Mouse (Mus musculus): ENCODE data around the gene Iqce. TPM values are rescaled to one million over a fixed set of nuclear protein-coding genes. Genes with fewer than 3 reads are reported as not detected.

The Iqce gene
- polyA plus RNA-seq, 1 experiment from 2014 or later, result 26.3 TPM

DNA sequence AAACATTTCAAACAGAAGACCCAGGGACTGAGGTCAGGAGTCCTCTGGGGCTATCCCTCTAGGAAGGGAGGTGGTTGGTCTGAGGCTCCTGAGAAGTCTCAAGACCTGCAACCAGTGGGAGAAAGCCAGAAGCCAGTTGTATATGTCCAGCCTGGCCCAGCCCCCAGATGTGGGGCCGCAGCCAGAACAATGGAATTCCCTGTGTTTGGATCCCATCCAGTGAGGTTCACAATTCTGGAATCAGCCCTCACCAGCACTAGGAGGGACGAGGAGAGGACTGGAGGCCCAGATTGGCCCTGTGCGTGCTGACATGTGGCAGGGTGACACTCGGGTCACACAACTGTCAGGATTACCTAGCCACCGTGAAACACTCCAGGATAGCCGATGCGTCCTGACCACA lies 49.6 kb downstream of the Iqce start:
- Histone ChIP-seq H3K27me3 (no peaks in the 10 kb centered on the region), H3K4me1 (replicated peaks) (peaks cover 30% of the 10 kb centered on the region), H3K36me3 (no peaks in the 10 kb centered on the region), H3K9ac (no peak overlapping the region), H3K27ac (no peak overlapping the region), H3K9me3 (no peaks in the 10 kb centered on the region), H3K4me2 (no peak overlapping the region), H3K4me3 (no peak overlapping the region)
- ATAC-seq (ENCODE audit: low FRiP score), result no peak
- 77% methylated on average over 7 of the region's 7 CpGs for WGBS

DNA sequence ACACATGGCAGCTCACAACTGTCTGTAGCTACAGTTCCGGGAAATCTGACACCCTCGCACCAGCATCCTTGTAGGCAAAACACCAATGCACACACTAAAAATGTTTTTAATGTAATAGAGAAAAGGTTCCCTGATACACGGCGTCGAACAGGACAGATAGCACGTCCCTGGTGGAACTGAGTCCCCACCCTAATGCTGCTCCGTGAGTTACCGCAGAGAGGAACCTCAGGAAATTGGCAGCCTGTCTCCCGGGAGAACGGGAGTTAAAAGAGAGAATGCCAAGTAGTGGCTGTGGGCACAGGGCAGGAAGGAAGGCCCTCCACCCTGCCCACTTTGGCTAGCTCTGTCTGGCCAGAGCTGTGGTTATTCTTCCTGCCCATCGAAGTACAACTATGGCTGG lies 50.9 kb downstream of the Iqce start:
- no peak for ATAC-seq (ENCODE audit: low FRiP score)
- WGBS, result 77% methylated on average over 11 of the region's 11 CpGs
- H3K9ac ChIP-seq, result no peak overlapping the region
- H3K27ac ChIP-seq, result no peak overlapping the region
- H3K36me3 ChIP-seq, result 0 out of 2 replicates have a peak, but pooled peaks cover 2% of the 10 kb centered on the region
- H3K27me3 ChIP-seq, result no peaks in the 10 kb centered on the region
- H3K4me2 ChIP-seq, result no peak overlapping the region
- H3K4me1 ChIP-seq (replicated peaks), result peaks cover 42% of the 10 kb centered on the region
- no peak overlapping the region for H3K4me3 ChIP-seq
- no peaks in the 10 kb centered on the region for H3K9me3 ChIP-seq

DNA sequence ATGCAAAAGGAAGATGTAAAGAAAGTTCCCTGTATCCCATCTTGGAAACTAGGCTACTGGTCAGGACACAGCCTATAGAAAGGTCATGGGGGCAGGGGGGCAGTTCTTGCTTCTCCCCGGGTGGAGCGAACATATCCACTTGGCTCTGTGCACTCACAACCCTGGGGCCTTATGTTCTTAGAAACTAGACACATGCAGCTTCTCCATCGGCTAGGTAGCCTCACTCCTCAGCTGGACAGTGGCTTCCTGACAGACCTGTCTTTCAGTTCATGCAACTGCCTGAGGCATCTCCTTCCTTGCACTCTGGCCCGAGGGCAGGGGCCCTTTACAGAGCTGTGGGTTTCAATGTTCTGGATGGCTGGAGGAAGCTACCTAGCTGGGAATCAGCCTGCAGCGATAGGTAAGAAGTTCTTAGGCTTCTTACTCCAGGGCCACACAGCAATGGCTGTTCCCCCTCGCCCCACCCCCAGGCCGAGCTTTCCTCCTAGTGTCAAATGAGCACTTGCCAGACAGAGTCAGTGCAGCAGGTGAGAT lies 52.2 kb downstream of the Iqce start:
- peak overlapping the region; percentile 87 for H3K4me3 ChIP-seq
- peak overlapping the region; percentile 54 for H3K4me2 ChIP-seq
- no peak for ATAC-seq (ENCODE audit: low FRiP score)
- H3K27ac ChIP-seq, result peak overlapping the region; percentile 95
- peaks cover 55% of the 10 kb centered on the region for H3K4me1 ChIP-seq (replicated peaks)
- H3K36me3 ChIP-seq, result peaks cover 12% of the 10 kb centered on the region
- H3K9me3 ChIP-seq, result no peaks in the 10 kb centered on the region
- peak overlapping the region; percentile 55 for H3K9ac ChIP-seq
- H3K27me3 ChIP-seq, result no peaks in the 10 kb centered on the region
- WGBS, result 72% methylated on average over 7 of the region's 7 CpGs

DNA sequence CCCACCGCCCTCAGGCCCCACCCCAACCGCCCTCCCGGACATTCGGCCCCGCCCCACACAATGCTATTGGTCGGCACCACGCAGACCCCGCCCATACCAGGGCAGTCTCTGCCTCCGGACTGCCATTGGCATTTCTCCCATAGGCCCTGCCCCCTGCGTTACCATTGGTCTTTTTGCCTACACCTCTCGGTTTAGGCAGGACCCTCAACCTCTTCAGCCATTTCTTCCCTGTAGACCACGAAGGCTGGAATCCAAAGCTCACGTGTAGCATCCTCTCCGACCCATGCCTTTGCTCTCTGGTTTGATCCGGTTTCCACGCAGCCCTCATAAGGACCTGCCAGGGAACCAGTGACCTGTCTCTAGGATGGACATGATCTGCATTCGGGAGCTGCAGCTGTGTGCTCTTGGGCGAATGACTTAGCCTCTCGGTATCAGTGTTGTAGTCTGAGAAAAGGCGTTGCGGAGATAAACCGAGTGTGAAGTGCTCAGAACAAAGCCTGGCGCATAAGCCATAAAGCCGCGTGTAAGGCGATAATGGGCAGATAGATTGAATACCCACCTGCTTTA lies 53.0 kb downstream of the Iqce start:
- Histone ChIP-seq H3K27me3 (no peaks in the 10 kb centered on the region), H3K4me3 (peak overlapping the region; percentile 87), H3K9ac (peak overlapping the region; percentile 55), H3K27ac (peak overlapping the region; percentile 95), H3K4me1 (replicated peaks) (peaks cover 63% of the 10 kb centered on the region), H3K36me3 (peaks cover 15% of the 10 kb centered on the region), H3K4me2 (peak overlapping the region; percentile 54), H3K9me3 (no peaks in the 10 kb centered on the region)
- peak; percentile 93 for ATAC-seq (ENCODE audit: low FRiP score)
- WGBS, result 4% methylated on average over 25 of the region's 26 CpGs

DNA sequence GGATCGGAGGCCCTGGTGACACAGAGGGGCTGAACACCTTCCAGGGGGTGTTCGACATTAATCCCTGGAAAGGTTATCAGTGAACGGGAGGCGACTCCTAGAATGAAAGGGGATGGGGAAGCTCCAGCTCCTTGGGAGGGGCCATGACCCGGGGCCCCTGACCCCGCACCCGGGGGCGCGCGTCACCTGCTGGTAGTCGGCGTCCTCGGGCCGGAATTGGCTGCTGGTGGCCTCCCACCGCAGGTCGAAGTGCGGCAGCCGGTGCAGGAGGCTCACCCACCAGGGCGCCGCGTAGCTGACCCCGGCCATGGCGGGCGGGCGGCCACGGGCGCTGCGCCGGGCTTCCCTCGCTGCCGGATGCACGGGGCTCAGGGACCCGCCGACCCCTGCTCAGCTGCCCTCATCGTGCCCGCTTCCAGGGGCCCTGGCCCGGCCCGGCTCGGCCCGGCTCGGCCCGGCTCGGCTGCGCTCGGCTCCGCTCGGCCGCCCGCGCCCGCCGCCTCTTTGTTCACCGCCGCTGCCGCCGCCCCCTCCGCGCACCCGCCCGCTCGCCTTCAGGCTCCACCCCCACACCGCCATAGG lies 53.6 kb downstream of the Iqce start, which contains the start of gene Ttyh3:
Gene Ttyh3, minus strand, starts transcription at position 513 of the 582 bp plus-strand sequence.
- WGBS, result 0% methylated on average over 48 of the region's 62 CpGs
- Histone ChIP-seq H3K27me3 (no peaks in the 10 kb centered on the region), H3K4me2 (peak within 1 kb of the TSS; percentile 100), H3K9me3 (no peaks in the 10 kb centered on the region), H3K9ac (peak within 1 kb of the TSS; percentile 100), H3K4me1 (replicated peaks) (peaks cover 68% of the 10 kb centered on the region), H3K27ac (peak within 1 kb of the TSS; percentile 95), H3K36me3 (peaks cover 21% of the 10 kb centered on the region), H3K4me3 (peak within 1 kb of the TSS; percentile 87)
- no peak for ATAC-seq (ENCODE audit: low FRiP score)

DNA sequence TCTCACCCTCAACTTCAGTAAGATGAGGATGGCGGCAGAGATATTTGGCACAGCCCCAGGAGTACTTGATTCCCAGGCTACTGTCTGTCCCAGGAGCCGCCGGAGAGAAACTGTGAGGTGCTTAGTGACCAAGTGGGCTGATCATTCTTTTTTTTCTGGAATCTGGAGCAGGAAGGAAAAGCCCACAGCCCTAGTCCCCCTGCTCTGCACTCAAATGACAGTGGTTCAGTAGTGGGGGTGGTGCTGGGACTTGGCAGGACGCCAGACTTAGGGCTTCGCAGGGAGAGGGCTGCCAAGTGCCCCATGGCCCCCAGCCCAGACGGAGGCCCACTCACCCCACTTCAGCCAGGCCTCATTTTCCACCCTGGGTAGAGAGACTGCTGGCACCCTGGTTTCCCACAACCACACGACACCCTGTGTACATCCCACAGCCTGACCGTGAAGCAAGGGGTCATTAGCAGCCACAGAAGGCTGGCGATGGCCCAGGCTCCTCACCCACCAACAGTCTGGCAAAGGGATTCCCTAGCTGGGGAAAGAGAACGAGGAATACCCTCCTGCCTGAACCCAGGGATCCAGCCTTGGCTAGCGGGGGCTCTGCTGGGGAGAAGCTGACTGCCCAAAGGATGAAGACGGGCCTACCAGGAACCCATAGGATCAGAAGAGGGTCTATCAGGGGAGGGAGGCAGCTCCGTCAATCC lies 54.2 kb downstream of the Iqce start:
- 3% methylated on average over 13 of the region's 13 CpGs for WGBS
- Histone ChIP-seq H3K27me3 (no peaks in the 10 kb centered on the region), H3K9ac (peak overlapping the region; percentile 100), H3K9me3 (no peaks in the 10 kb centered on the region), H3K27ac (peak overlapping the region; percentile 95), H3K4me3 (peak overlapping the region; percentile 87), H3K4me2 (peak overlapping the region; percentile 100), H3K36me3 (peaks cover 24% of the 10 kb centered on the region), H3K4me1 (replicated peaks) (peaks cover 74% of the 10 kb centered on the region)
- peak; percentile 18 for ATAC-seq (ENCODE audit: low FRiP score)

DNA sequence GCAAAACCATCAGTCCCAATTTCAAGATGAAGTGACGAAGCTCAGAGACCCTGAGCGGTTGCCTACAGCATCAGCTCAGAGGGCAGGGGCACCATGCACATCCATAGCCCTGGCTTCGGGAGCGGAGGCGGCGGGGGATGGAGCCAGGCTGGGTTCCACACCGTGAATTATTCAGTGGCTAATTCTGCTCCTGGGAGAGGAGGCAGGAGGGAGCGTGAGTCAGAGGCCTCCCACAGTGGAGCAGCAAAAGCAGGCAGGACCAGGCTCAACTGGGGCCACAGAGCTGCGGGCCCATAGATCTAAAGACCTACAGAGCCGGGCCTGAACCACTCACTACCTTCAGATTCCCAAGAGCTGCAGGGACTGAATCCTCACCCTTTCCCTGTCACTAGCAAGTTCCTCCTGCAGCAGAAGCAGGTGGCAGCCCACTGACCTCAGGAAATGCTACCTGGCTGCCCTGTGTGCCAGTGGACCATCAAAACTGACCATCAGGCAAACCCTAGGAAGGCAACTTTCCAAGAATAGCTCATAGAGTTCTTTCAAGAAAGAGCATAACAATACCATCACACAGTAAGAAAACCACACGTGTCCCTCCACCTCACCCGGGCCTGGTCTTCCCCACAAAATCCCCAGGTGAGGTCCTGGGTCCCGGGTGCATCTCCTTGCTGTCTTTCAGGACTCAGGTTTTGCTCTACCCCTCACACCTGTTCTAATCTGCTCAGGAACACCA lies 55.0 kb downstream of the Iqce start:
- Histone ChIP-seq H3K4me1 (replicated peaks) (peaks cover 74% of the 10 kb centered on the region), H3K9ac (peak overlapping the region; percentile 100), H3K4me3 (peak overlapping the region; percentile 87), H3K27me3 (no peaks in the 10 kb centered on the region), H3K4me2 (peak overlapping the region; percentile 100), H3K36me3 (peaks cover 24% of the 10 kb centered on the region), H3K9me3 (no peaks in the 10 kb centered on the region), H3K27ac (peak overlapping the region; percentile 95)
- WGBS, result 27% methylated on average over 13 of the region's 13 CpGs
- ATAC-seq (ENCODE audit: low FRiP score), result no peak

DNA sequence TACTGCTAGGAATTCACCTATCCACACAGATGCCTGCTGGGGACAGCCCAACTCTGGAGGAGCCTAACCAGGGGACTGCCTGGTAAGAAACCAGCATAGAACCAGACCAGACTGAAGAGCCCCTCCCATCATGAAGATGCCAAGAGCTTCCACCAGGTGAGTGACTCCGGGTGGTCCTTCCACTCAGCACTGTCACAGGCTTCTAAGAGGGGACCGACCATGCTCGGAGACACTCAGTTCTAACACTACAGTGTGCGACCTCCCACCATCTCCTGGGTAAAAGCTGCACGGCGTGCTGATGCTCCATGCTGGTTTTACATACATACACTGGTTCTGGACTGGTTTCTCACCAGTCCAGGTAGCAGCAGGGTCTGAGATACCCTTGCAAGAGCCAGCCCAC lies 56.0 kb downstream of the Iqce start:
- Histone ChIP-seq H3K36me3 (peaks cover 24% of the 10 kb centered on the region), H3K9me3 (no peaks in the 10 kb centered on the region), H3K27ac (peak overlapping the region; percentile 74), H3K27me3 (no peaks in the 10 kb centered on the region), H3K4me2 (peak overlapping the region; percentile 100), H3K4me3 (peak overlapping the region; percentile 87), H3K4me1 (replicated peaks) (peaks cover 79% of the 10 kb centered on the region), H3K9ac (peak overlapping the region; percentile 100)
- 87% methylated on average over 6 of the region's 6 CpGs for WGBS
- ATAC-seq (ENCODE audit: low FRiP score), result no peak

DNA sequence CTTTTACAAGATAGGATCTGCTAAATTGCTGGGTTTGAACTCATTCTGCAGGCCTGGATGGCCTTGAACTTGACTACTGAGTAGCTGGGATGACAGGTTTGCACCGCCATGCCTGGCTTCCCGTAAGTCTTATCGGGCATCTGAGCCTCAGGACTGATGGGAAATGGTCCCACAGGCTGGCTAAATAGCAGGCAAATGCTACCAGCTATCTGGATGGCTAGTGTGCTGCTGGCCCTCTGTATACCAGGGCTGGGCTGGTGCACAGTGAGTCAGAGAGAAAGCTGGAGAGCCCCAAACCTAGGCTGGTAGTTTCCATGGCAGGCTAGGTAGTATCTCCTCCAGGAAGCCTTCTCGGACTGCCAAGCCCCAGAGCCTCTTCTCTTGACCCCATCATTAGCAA lies 56.7 kb downstream of the Iqce start:
- Histone ChIP-seq H3K4me1 (replicated peaks) (peaks cover 83% of the 10 kb centered on the region), H3K4me2 (peak overlapping the region; percentile 100), H3K36me3 (peaks cover 26% of the 10 kb centered on the region), H3K27me3 (no peaks in the 10 kb centered on the region), H3K4me3 (peak overlapping the region; percentile 87), H3K9ac (peak overlapping the region; percentile 100), H3K27ac (peak overlapping the region; percentile 74), H3K9me3 (no peaks in the 10 kb centered on the region)
- no peak for ATAC-seq (ENCODE audit: low FRiP score)
- 90% methylated on average over 4 of the region's 4 CpGs for WGBS

DNA sequence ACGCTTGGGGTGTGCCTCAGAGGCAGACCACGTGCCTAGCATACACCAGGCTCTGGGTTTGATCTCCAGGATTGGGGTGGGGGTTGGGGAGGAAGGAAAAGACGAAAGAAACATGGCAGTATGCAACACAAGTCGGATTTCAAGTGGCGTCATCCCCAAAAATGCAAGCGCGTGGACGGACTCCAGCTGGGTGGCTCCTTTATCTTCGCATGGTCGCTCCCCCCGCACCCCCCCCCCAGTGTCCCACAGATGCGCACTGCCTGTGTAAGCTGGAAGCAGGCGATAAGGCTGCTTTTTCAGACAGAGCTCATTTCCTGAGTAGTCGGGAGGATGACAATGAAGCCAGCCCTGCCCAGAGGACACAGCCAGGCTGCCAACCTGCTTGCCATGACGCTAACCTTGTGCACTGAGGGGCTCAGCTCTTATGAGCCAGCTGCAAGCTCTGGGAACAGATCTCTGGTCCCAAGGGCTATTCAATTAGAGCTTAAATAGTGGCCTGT lies 57.4 kb downstream of the Iqce start:
- Histone ChIP-seq H3K27ac (peak overlapping the region; percentile 74), H3K4me1 (replicated peaks) (peaks cover 85% of the 10 kb centered on the region), H3K9ac (peak overlapping the region; percentile 100), H3K9me3 (no peaks in the 10 kb centered on the region), H3K27me3 (no peaks in the 10 kb centered on the region), H3K4me3 (peak overlapping the region; percentile 87), H3K4me2 (peak overlapping the region; percentile 100), H3K36me3 (peaks cover 33% of the 10 kb centered on the region)
- WGBS, result 61% methylated on average over 15 of the region's 15 CpGs
- ATAC-seq (ENCODE audit: low FRiP score), result no peak

DNA sequence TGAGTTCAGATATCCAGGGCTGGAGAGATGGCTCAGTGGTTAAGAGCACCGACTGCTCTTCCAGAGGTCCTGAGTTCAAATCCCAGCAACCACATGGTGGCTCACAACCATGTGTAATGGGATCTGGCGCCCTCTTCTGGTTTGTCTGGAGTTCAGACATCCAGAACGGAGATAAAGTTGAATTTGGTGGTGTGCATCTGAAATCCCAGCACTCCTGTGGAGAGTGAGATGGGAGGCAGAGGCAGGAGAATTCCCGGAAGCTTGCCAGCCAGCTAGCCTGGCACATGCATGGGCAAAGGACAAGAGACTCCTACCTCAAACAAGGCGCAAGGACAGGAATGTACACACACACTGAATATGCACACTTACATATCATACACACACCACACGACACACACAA lies 57.9 kb downstream of the Iqce start:
- no peak overlapping the region for H3K9ac ChIP-seq
- no peaks in the 10 kb centered on the region for H3K27me3 ChIP-seq
- 0 out of 2 replicates have a peak overlapping the region, but pooled peaks have one; percentile 74 for H3K27ac ChIP-seq
- H3K4me2 ChIP-seq, result peak overlapping the region; percentile 100
- 89% methylated on average over 6 of the region's 6 CpGs for WGBS
- H3K9me3 ChIP-seq, result no peaks in the 10 kb centered on the region
- peaks cover 86% of the 10 kb centered on the region for H3K4me1 ChIP-seq (replicated peaks)
- peaks cover 38% of the 10 kb centered on the region for H3K36me3 ChIP-seq
- peak overlapping the region; percentile 87; the same call in 1 of the 2 replicates for H3K4me3 ChIP-seq
- ATAC-seq (ENCODE audit: low FRiP score), result no peak

DNA sequence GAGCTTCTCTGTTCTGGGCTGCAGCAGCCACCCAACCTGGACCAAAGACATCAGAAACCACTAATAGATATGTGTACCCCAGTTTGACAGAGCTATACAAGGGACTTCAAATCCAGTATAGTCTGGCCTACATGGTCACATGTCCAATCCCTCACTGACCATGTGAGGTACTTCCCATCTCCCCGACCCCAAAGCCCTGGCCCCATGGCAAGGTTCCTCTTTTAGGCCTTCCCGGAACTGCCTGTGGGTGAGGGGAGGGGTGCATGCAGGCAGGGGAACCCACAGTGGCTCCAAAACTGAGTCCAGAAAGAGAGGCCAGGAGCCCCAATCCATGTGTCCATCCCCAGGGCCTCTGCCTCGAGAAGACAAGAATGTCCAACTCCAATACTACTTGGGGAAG lies 60.1 kb downstream of the Iqce start:
- no peak overlapping the region for H3K4me3 ChIP-seq
- 80% methylated on average over 3 of the region's 3 CpGs for WGBS
- H3K4me1 ChIP-seq (replicated peaks), result peaks cover 97% of the 10 kb centered on the region
- peak overlapping the region; percentile 71; the same call in 1 of the 2 replicates for H3K27ac ChIP-seq
- H3K9me3 ChIP-seq, result no peaks in the 10 kb centered on the region
- ATAC-seq (ENCODE audit: low FRiP score), result no peak
- H3K9ac ChIP-seq, result peak overlapping the region; percentile 55; the same call in 1 of the 2 replicates
- no peak overlapping the region for H3K4me2 ChIP-seq
- H3K36me3 ChIP-seq, result peaks cover 56% of the 10 kb centered on the region
- no peaks in the 10 kb centered on the region for H3K27me3 ChIP-seq
